Mouse (Mus musculus) adrenal gland, postnatal 4 days (tissue): ENCODE data around the gene Ppm1l. TPM values are rescaled to one million over a fixed set of nuclear protein-coding genes. Genes with fewer than 3 reads are reported as not detected.

Experiments
- DNase-seq, 2 experiments: peaks; one replicate each; pipeline ENCODE4 v3.0.0; 2021 to 2022; ENCODE audit warnings: low spot score in 2 of 2, mixed read lengths in 2 of 2
- total RNA-seq, 2 experiments: library from RNA; stranded (reverse); gene quantifications; 2 replicates each; pipeline ENCODE4 v1.2.3; 2021

Gene Ppm1l
- total RNA-seq, 2 experiments from 2014 or later: 15.6 to 17.0 TPM

DNA sequence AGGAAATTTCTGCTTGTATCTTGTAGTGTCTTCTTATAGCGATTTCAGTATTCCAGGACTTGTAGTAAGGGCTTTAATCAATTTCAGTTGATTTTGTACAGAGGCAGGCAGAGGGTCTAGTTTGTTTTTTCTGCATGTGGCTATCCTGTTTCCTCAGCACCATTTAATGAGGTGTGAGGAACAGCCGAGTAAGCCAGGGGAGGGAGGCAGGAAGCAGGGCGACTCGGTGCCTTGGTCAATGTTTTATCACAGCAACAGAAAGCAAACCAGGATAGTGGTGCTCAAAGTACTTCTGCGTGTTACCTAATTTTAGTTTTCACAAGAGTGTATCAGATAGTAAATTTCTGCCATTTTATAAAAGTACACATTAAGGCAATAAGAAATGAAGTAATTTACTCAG lies 13.2 kb downstream of the Ppm1l start:
- no peak for DNase-seq

DNA sequence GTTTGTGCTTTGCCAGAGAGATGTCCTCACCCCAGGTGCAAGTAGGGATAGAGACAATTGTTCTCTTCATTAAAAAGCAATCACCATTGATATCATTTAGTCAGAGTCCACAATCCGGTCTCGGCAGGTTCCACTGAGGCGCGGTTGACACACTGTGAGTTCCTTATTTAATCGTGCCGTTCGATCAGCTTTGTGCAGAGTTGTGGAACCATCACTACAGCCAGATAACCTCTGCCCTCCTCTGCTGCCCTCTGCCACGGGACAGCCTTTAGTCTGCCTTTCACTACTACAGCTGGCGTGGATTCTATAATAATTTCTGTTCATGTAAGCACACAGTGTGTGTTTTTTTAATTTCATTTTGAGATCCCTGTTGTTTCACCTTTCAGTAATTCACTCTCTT lies 17.2 kb downstream of the Ppm1l start:
- no peak for DNase-seq

DNA sequence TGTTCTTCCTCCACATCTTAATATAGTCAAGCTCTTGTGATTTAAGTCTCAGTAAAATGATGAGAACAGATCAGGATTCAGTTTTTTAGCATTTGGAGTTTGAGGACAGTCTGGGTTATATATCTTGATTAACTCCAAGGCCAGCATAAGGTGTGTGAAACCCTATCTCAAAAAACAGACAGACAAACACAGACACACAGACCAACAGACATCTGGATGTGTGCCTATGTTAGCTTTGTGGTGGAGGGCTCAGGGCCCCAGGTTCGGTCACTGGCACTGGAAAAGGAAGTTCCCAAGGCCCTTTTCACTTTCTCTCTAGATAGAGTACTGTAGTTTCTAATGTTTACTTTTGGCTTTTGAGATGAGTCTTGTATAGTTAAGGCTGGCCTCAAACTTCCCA lies 23.8 kb downstream of the Ppm1l start:
- no peak for DNase-seq

DNA sequence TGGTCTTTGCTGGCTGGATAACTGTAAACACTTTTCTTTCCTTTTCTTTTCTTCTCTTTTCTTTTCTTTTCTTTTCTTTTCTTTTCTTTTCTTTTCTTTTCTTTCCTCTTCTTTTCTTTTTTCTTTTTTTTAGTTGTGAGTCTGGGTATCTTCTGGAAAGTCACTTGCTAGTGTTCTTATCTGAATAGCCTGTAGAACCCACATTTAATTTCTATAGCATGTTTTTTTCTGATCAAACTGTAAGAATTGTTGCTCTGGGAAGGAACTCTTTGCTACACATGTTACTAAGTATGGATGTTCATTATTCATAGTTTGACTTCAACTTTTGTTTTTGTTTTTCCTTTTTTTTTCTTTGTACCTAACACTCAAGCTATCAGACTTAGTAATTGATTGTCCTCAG lies 24.3 kb downstream of the Ppm1l start:
- DNase-seq: no peak

DNA sequence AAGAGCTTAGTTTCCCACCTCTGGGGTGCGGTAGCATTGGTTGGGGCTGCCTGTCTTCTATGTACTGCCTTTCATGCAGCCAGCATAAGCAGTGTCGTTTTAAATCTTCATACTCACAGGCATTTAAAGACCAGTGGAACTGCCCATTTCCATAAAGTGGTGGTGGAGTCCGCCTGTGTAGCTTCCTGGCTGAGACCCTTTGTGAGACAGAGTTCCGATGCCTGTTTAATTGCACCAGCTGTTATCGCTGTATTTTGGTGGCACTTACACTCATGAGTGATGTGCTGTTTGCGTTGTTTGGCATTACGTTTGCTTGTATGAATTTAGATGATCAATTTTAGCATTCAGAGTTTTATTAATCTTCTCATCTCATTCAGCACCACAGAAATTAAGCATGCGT lies 24.9 kb downstream of the Ppm1l start:
- no peak for DNase-seq

DNA sequence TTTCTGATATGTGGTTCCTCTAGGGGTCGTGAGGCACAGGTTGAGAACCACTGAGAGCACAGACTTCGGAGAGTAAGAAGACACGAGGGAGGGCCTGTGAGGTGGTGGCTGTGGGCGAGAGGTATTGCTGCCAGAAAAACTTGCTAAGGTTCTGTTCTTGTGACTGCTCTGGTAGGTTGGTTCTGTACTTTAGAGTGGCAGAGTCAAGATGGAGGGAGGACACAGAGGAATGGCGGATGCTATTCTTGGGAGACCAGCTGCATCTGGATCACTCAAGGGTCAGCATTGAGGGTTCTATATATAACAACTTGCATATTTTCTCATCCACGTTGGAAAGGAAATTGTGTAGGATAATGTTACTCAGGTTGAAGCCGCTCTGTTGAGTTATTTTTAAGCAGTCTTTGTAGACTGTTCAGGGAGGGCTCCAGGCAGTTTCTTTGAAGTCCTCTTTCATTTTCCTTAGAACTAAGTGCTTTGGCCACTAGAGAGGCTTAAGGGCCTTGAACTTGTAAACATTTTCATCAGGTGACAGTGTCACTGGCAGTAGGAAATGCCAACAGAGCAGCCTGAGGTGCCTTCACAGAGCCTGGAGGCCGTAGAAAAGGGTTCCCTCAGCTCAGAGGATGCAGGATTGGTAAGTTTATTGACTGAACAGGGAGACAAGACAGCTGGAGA lies 25.7 kb downstream of the Ppm1l start:
- DNase-seq: no peak

DNA sequence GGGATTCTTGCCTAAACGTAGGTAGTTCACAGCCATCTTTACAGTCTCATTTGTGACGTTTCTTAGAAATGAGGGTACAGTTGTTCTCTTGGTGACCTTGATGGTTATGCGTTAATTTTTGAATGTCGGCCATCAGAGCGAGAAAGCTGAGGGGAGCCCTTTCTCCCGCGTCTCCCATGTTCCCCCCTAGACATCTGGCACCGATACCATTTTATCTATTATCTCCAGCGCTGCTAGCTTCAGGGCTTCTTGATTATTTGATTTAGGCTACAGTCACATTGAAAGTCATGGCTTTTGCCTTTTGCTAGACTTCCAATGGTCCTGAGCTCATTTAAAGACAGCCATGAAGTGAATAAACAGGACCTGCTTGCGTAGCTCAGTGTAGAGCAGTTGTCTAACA lies 26.5 kb downstream of the Ppm1l start:
- no peak for DNase-seq

DNA sequence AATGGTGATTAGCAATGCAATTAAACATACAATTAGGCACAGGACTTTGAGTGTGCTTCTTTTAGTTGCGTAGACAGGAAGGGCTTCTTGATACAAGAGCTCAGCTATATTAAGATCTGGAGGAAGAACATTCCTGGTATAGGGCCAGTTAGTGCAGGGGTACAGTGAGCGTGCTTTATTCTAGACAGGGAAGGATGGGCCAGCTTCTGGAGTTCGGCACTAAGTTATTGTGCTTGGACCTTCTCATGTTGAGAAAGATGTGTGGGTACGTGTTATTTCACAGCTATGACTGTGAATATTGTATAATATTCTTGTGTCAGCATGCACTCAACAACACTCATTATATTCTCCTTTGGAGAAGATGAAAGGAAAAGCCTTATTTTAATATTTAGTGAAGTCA lies 29.9 kb downstream of the Ppm1l start:
- no peak for DNase-seq

DNA sequence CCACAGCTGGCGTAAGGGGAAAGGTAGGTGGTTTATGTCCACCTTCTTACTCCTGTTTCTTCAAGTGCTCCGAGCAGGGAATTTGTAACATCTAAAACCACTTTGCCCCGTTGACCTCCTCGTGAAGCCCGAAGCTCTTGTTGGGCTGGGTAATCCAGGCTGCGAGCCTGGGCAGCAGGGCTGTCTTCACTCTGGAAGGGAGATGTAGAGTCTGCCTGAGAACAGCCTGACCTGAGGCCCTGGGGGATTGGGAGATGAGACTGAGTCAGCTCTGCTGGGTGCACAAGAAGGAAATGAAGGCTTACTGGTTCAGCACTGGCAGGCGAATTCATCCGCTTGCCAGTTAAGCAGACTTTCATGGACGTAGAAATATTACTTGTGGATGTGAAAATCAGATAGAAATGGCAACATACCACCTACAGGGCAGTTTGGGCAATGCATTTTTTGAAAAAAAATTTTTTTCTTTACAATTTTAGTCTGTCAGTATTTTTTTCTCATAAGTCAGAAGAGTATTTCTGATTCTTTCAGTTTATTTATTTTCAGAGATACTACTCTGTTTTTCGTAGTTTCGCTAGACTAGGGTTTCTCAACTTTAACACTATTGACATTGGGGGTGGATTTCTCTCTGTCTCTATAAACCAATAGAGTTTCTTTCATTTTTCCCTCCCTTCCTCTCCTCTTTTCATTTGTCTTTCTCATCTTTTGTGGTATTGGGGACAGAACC lies 31.7 kb downstream of the Ppm1l start:
- DNase-seq: no peak

DNA sequence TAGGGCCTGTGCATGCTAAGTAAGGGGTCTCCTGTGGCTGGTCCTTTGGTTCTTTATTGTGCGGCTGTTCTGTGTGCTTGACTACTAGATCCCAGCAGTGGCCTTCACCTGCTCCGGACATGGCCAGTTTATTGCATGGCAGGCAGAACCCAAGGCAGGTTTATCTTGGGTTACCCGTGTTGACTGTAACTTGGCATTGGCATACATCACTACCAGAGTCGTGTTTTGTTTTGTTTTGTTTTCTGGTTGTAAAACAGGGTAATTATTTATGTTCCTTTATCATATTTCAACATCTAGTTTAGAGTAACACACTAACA lies 32.2 kb downstream of the Ppm1l start:
- DNase-seq: no peak

DNA sequence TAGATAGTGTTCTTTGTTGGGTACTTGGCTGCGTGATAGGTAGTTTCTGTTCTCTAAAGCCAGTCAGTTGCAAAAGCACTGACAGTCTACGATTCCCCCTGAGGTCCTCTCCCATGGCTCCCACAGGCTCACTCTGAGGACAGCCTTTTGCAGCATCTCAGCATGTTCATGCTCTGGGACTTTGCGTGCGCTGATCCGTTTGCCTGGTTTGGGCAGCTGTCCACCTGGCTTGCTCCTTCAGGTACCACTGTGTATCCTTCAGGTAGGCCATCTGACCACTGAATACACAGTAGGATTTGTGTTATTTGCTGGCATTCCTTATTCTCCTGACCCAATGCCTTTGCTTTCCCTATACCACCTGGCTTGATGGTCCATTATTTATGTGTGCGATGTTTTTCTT lies 33.3 kb downstream of the Ppm1l start:
- no peak for DNase-seq

DNA sequence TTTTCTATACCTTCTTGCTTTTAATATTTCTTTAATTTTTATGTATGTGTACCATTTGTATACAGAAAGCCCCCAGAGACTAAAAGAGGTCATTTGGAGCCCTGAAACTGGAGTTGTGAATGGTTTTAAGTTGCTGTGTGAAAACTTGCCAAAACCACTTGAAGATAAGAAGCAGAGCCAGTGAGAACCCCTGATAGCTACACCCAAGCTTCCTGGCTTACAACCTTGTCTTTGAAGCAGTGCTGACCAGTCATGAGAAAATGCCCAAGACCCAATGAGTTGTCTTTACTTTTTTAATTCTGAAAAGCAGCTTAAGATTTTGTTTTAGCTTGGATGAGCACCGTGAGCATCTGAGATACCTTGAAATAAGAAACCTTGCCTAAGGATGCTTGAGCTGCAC lies 35.5 kb downstream of the Ppm1l start:
- DNase-seq: no peak

DNA sequence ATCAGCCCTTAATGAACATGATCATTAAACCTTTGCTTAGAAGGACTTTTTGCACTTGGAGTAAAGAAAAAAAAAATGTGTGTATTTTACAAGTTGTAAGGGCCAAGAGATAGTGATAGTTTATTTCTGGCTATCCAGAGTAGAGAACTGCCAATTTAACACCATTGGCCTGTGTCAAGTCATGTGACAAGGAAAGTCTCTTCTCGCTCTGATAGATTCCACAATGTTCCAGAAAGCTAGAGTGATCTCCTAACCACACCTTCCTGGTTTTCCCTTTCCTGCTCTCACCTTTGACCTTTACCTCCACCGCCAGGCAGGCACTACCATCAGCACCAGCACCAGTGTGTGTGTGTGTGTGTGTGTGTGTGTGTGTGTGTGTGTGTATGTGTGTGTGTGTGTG lies 38.0 kb downstream of the Ppm1l start:
- DNase-seq: no peak

DNA sequence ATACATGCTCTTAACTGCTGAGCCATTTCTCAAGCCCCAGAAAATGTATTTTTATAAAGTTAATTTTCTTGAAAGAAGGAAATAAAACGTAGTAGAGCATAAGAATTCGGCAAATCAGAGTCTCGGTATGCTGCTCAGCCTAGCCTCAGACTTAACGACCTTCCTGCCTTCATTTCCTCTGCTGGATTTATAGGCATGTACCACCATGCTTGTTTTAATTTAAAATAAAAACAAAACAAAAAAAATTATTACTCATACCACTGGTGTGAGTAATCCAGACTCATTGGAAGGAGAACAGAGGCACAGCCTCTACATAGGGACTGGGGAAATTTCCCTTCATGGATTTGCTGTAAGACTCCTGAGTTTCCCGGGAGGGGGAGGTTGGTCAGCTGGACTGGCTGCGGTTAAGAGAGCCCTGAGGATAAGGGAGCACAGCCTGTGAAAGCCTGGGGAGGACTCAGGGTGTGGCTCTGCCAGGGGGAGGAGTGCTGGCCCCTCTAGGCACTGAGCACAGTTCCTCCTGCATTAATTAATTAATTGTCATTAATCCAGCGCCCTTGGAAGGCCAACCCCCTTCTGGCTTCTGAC lies 39.5 kb downstream of the Ppm1l start:
- no peak for DNase-seq

DNA sequence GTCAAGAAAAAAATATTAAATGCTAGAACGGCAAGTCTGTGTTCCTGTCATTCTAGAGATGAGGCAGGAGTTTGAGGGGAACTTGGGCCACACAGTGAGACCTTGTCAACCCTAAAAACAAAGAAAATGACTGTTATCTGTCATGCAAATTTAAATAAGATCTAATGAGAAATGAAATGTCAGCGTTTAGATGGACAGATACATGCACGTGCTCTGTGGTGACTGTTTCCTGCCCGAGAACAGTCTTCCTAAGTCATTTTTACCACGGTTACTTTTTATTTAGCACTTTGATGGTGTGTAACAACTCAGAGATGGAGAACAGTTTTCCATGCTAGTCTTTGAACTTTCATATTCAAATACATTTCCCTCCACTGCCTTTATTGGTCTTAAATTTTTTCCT lies 40.1 kb downstream of the Ppm1l start:
- no peak for DNase-seq

DNA sequence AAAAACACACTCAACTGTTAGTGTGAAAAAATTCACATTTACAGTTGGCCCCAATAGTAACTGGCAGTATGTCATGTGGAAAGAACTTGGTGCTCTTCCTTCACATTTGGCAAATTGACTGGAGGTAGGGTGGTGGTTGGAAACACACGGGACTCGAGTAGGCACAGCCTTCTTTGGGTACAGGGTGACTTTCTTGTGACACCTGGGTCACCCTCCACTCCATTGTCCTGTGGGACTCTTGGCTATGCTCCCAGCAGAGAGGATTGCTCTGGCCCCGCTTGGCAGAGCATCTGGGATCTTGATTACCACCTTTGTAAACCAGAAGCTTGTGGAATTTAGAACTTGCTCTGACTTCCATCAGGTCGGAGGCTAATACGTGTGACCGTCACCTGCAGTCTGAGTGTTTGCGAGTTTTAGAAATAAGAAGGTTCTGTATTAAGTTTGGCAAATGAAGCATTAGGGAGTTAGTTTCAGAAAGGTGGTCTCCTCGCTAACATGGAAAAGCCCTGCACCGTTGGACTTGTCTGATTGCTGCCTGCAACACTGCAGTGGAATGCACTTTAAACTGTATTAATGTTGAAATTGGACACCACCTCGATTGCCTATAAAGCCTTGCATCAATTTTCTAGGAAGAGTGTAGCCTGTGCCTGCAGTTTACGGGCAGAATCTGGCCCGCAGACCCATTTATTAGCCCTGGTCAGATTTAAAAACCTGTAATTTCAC lies 41.4 kb downstream of the Ppm1l start:
- no peak for DNase-seq

DNA sequence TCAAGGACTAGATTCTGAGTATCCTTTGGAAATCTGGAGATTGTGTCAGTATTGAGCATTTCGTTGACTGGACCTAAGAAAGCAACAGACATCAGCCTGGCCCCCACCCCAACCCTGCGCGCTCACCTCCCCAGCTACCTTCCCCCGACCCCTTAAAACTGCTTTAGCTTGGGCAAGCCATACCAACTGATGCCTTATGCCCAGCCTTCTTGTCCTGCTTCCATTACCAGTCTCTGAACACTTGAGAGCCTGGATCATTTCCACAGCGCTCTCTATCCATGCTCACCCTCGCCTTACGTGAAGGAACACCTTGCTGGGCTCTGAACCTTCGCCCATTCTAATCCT lies 41.9 kb downstream of the Ppm1l start:
- DNase-seq: no peak

DNA sequence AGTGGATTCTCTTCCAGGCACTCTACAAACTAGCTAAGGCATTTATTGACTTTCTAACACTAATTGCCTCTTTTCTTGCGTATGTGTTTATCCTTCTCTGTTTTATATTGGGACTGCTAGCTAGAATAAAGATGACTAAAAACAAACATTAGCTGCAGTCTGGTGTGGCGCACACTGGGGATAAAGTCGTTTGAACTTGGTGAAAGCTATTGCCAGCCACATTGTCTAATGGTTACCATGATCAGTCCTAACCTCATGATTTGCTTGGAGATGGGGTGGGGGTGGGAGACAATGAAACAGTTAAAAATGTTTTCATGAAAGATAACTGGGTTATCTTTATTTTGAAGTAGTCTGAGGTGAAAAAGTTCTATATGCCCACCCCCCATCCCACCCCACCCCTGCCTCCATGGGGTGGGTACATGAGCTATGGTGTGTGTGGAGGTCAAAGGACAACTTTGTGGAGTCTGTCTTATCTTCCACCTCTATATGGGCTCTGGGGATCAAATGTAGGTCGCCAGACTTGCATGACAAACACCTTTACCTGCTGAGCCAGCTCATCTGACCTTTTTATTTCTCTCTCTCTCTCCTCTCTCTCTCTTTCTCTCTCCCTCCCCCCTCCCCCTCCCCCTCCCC lies 43.7 kb downstream of the Ppm1l start:
- DNase-seq: no peak

DNA sequence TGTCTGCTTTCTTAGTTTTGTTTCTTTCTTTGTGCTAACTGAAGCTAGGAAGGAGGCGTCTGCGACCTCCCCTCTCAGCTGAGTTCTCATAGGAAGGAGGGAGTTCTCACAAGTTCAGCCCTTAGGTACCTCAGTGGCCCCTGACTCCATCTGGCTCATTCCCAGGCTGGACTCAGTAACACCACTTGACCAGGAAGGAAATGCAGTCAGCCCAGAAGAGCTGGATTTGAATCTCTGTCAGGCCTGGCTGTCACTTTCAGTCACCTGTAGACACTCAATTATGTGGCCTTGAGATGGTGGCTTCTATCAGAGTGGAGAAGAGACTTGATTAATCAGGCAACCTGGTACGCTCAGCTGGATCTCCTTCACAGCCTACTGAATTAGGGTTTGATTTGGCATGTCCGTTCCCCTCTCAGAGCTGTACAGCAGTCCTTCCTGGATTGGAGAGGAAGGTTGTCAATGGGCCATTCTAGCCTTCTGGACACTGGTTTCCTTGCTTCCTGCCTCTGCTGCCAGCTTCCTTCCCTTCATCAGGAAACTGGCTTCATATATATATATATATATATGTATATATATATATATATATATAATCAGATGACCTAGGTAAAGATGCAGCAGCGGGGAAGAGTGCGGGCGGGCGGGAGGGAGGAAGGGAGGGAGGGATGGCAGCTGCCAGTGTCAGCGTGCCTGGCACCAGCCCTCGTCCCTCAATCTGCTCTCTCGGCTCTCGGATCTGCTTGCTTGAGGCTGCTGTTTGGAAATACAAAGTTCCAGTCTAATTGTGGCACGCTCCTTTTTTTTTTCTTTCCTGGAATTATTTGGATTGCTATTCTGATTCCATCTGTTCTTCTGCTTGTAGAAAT lies 45.1 kb downstream of the Ppm1l start:
- no peak for DNase-seq

DNA sequence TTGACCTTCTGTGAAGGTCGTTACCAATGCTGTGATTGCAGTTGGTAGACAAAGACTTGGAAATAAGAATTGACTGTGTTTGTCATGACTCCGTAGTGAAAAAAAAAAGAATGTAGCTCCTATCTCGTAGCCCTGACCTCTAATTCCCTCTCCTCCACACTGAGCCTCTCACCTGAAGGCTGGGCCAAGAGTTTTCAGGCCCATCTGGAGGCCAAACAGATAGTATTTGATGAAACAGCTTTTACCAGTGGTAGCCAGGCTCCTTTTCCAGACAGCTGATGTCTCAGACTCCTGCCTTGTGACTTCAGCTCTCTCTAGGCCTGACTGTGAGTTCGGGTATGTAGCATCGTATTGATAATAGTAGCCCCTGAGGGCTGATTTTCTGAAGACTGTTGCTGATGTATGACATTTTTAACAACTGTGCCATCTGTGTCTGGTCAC lies 45.7 kb downstream of the Ppm1l start:
- no peak for DNase-seq

DNA sequence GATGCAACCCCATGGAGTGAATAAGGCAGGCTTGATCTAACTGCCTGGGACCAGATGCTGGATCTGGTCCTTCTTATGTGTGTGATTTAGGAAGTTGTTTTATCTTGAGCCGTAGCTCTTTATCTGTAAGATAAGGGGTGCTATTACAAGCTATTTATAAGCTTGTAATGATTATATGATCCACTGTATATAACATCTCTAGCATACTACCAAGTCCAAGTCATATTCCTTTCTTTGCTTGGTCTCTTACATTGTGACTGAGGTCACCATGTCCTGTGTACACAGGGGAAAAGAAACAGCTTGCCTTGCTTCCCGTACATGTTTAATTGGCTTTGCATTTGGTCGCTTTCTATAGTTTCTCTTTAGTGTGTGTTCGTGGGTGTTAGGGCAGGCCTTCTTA lies 46.2 kb downstream of the Ppm1l start:
- no peak for DNase-seq
